Mouse (Mus musculus): ENCODE data around the gene Mroh3.

Mroh3 gene

GRCm38 (mm10) chr1:136212803-136213202 lies at the start of gene Mroh3:
Gene Mroh3 (minus strand): TSS chr1:136212828.
- DNase-seq = peak in 1 of 2 experiments; percentile 28

- DNase-seq = no peak
Measured at GRCm38 (mm10) chr1:136260635-136261238, 48.1 kb upstream of the Mroh3 start, which contains the start of gene Gpr25. Gene Gpr25 (minus strand): TSS chr1:136260873.

- peak; percentile 11 to 18 for DNase-seq
Measured at GRCm38 (mm10) chr1:136259893-136260634, 47.4 kb upstream of the Mroh3 start.

- no peak for DNase-seq
Measured at GRCm38 (mm10) chr1:136259543-136259892, 46.9 kb upstream of the Mroh3 start.

GRCm38 (mm10) chr1:136258495-136258894 lies 45.9 kb upstream of the Mroh3 start:
- no peak for DNase-seq

- no peak for DNase-seq
Measured at GRCm38 (mm10) chr1:136255657-136256056, 43.0 kb upstream of the Mroh3 start.

GRCm38 (mm10) chr1:136255174-136255573 lies 42.5 kb upstream of the Mroh3 start:
- no peak for DNase-seq

- DNase-seq = no peak
Measured at GRCm38 (mm10) chr1:136254503-136255065, 42.0 kb upstream of the Mroh3 start.

- no peak for DNase-seq
Measured at GRCm38 (mm10) chr1:136253472-136253871, 40.8 kb upstream of the Mroh3 start.

GRCm38 (mm10) chr1:136249662-136250061 lies 37.0 kb upstream of the Mroh3 start:
- DNase-seq = no peak

GRCm38 (mm10) chr1:136247393-136247792 lies 34.8 kb upstream of the Mroh3 start:
- DNase-seq = no peak

- no peak for DNase-seq
Measured at GRCm38 (mm10) chr1:136244469-136244868, 31.8 kb upstream of the Mroh3 start.

- DNase-seq = no peak
Measured at GRCm38 (mm10) chr1:136241801-136242200, 29.2 kb upstream of the Mroh3 start.

GRCm38 (mm10) chr1:136238495-136238894 lies 25.9 kb upstream of the Mroh3 start:
- no peak for DNase-seq

- DNase-seq = no peak
Measured at GRCm38 (mm10) chr1:136234595-136235092, 22.0 kb upstream of the Mroh3 start.

GRCm38 (mm10) chr1:136233892-136234594 lies 21.4 kb upstream of the Mroh3 start, which contains the start of gene Inava:
Gene Inava (minus strand): TSS chr1:136234264.
- DNase-seq = peak in 1 of 2 experiments; percentile 17

GRCm38 (mm10) chr1:136232986-136233790 lies 20.6 kb upstream of the Mroh3 start:
- DNase-seq = no peak

GRCm38 (mm10) chr1:136232285-136232926 lies 19.8 kb upstream of the Mroh3 start:
- DNase-seq = no peak

GRCm38 (mm10) chr1:136231596-136231995 lies 19.0 kb upstream of the Mroh3 start:
- DNase-seq = peak in 1 of 2 experiments; percentile 28

- peak; percentile 64 to 79 for DNase-seq
Measured at GRCm38 (mm10) chr1:136230201-136230600, 17.6 kb upstream of the Mroh3 start.

GRCm38 (mm10) chr1:136229040-136229373 lies 16.4 kb upstream of the Mroh3 start:
- DNase-seq = no peak

All from lung, adult 18-20 months (tissue).